Mouse (Mus musculus) retina, adult 2 months (tissue): Measurements from ENCODE around the gene St6gal1.

Source experiments
- DNase-seq: peaks from one replicate; pipeline ENCODE4 v3.0.0-alpha.2; 2012; ENCODE audit warnings: low read depth, low spot score

The St6gal1 gene

GRCm38 (mm10) chr16:23250556-23251444 lies 26.3 kb downstream of the St6gal1 start:
- no peak for DNase-seq

DNA sequence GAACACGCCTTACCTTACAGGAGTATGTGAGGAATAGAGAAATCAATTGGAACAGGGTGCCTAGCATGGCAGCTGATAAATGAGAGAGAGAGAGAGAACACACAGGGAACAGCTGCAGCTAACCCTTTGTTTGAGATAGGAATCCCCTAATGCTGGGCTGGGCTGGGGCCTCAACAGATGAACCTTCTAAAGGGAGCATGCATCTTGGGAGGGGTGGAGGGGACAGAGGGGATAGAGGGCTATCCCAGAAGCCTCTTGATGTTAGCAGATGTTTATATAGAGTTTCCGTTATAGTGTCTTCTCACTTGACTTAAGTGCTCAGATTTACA lies 26.9 kb downstream of the St6gal1 start:
- no peak for DNase-seq

- DNase-seq: no peak
Observed at GRCm38 (mm10) chr16:23253620-23254019, 29.1 kb downstream of the St6gal1 start.

- no peak for DNase-seq
Observed at GRCm38 (mm10) chr16:23254062-23254461, 29.5 kb downstream of the St6gal1 start.

- no peak for DNase-seq
Observed at GRCm38 (mm10) chr16:23256638-23257037, 32.1 kb downstream of the St6gal1 start.

DNA sequence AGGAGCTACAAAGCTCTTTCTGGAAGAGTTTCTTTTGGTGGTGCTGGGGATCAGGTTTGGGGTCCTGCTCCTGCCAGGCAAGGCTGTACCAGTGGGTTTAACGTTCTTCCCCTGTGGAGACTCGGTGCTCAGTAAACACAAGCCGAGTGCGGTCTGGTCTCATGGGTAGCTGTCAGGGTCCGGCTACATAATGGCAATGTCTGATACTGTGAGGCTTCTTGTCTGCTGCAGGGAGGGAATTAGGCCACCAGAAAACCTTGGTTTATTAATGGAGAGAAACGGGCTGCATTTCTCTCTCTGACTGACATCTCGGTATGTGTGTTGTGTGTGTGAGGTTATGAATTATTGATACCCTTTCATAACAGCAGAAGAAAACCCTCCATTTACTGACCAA lies 33.9 kb downstream of the St6gal1 start:
- DNase-seq: no peak

GRCm38 (mm10) chr16:23258823-23259457 lies 34.4 kb downstream of the St6gal1 start:
- DNase-seq: no peak

DNA sequence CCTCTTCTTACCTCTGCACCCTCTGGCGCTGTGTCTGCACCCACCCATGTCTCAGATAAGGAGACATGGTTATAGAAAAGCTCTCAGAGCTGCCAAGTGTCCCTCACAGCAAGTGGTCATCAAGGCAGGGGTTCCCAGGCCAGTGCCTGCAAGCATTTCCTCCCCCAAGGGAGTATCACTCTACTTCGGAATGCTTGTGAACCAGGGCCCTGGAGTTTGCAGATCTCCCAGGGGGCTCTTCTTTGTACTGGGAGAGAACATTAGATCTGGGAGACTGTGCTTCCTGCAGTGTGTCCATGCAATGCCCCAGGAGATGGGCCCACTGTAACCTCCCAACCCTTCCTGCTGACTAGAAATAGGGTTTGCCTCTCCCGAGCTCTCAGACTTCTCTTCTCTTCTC lies 35.0 kb downstream of the St6gal1 start:
- DNase-seq: no peak

- no peak for DNase-seq
Observed at GRCm38 (mm10) chr16:23262131-23262768, 37.7 kb downstream of the St6gal1 start.

GRCm38 (mm10) chr16:23262846-23263245 lies 38.3 kb downstream of the St6gal1 start:
- DNase-seq: no peak

GRCm38 (mm10) chr16:23264999-23265398 lies 40.5 kb downstream of the St6gal1 start:
- no peak for DNase-seq

DNA sequence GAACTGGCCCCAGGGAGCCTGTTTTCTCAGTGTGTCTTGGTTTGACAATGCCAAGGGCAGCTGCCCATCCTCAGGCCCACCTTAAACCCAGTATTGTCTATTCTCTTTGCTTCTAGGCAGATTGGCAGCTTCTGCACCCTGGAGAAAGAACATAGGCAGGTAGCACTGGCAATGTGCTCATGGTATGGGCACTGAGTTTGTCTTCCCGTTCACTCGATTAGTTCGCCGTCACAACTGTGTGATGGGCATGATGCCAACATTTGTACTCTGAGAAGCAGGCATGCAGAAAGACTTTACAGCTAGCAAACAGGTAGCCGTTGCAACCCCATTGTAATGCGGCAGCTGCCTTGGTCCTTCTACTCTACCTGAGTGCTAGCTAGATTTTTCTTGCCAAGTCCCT lies 40.9 kb downstream of the St6gal1 start:
- DNase-seq: no peak

GRCm38 (mm10) chr16:23266293-23266692 lies 41.8 kb downstream of the St6gal1 start:
- no peak for DNase-seq

DNA sequence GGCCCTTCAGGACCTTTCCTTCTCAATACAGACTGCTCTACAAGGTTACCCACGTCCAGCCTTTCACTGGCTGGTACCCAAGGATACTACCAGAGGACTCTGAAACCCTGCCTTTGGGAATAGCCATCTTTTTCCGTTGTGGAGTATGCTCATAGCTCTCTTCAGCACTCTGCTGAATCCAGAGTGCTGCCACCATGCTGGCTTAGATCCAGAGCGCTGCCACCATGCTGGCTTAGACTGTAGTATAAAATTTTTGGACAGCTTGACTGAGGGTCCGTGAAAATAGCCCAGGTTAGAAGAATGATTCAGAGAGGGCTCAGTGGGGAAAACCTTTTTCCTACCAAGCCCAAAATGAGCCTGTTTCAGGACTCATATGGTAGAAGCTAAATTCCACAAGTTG lies 42.4 kb downstream of the St6gal1 start:
- DNase-seq: no peak

DNA sequence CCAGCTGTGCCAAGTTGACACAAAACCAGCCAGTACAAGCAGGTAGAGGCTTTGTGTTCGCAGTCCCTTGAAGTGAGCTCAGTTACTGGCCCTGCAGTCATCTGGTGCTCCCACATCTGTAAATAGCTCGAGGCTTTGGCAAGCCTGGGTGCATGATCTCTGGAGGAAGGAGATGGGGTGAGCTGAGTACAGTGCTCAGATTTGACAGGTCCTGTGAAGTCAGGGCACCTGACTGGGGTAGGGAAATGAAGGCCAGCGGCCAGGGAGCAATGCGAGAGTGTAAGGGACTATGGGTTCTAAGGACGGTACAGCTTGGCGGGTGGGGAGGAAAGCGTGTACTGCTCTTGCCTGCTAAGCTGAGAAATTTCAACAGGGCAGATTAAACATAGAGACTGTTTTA lies 43.7 kb downstream of the St6gal1 start:
- no peak for DNase-seq

- no peak for DNase-seq
Observed at GRCm38 (mm10) chr16:23269056-23269983, 44.8 kb downstream of the St6gal1 start.

GRCm38 (mm10) chr16:23269984-23270912 lies 45.7 kb downstream of the St6gal1 start:
- no peak for DNase-seq

DNA sequence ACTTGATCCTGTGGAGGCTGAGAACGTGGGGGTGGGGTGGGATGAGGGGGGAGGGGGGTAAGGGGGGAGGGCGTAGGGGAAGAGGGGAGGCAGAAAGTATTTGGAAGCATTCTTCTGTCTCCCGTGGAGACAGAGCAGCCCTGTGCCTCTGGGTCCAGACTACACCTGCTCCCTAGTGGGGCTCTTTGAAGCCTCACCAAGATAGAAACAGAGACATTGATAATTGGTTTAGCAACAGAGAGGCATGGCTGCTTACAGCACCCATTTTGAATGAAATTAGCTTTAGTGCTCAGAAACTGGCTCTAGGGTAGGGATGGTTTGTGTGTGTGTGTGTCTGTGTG lies 46.3 kb downstream of the St6gal1 start:
- no peak for DNase-seq

DNA sequence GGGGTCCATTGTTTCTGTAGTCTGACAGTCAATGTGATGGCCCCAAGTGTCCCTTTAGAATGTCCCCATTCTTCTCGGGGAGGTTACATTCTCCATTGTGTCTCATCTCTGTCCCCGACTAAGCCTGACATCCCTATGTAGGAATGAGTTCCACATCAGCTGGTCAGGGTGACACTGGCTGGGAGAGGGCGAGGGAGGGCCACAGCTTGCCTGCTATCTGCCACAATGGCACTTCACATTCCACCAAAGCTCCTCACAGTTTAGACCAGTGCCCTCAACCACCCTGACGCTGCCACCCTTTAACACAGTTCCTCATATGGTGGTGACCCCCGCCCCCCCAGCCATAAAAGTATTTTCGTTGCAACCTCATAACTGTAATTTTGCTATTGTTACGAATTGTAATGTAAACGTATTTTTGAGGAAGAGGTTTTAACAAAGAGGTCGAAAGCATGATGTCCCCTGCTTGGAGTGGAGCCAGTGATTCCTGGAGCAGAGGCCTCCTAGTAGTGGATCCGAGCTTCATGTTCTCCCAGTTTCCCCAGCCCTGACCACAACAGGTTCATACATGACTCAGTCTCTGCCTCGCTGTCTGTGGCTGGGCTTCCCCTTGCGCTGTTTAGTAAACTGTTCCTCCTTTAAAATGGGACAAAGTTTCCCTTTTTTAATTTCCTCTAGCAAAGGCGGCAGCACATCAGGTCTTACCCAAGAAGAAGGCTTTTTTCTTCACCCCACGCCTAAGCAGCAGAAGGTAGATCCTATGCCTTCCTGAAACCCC lies 47.4 kb downstream of the St6gal1 start:
- no peak for DNase-seq
